Mouse (Mus musculus) thymus, postnatal 14 days (tissue): ENCODE measurements at regions not wholly inside any gene's neighbourhood (a gene's known extent, or its start where the extent isn't known, plus 50 kb on each side); places are given as distances from the start of the nearest gene placed in this dataset.

Experiments
- DNase-seq: peaks from one replicate; pipeline ENCODE4 v3.0.0; 2021

- DNase-seq: no peak
Measured at GRCm38 (mm10) chr16:77444647-77445046, 157.2 kb downstream of the Gm11146 start.

- peak; percentile 7 for DNase-seq
Measured at GRCm38 (mm10) chr16:77444006-77444405, 157.9 kb downstream of the Gm11146 start.

- no peak for DNase-seq
Measured at GRCm38 (mm10) chr16:77443318-77443717, 158.6 kb downstream of the Gm11146 start.

GRCm38 (mm10) chr16:77442866-77443265 is 159.0 kb downstream of the Gm11146 start:
- no peak for DNase-seq

- no peak for DNase-seq
Measured at GRCm38 (mm10) chr16:77431345-77431744, 170.5 kb downstream of the Gm11146 start.

GRCm38 (mm10) chr16:77422385-77423363 is 179.2 kb downstream of the Gm11146 start:
- DNase-seq: no peak

- DNase-seq: no peak
Measured at GRCm38 (mm10) chr16:77421591-77422024, 180.3 kb downstream of the Gm11146 start.

- DNase-seq: no peak
Measured at GRCm38 (mm10) chr16:77421001-77421400, 180.9 kb downstream of the Gm11146 start.

- DNase-seq: no peak
Measured at GRCm38 (mm10) chr16:77420136-77420860, 181.6 kb downstream of the Gm11146 start.

GRCm38 (mm10) chr16:77419116-77419735 is 182.7 kb downstream of the Gm11146 start:
- no peak for DNase-seq

- DNase-seq: no peak
Measured at GRCm38 (mm10) chr16:77418486-77418885, 183.4 kb downstream of the Gm11146 start.

GRCm38 (mm10) chr16:77417791-77418190 is 184.1 kb downstream of the Gm11146 start:
- DNase-seq: no peak

- DNase-seq: no peak
Measured at GRCm38 (mm10) chr16:77414562-77414961, 187.3 kb downstream of the Gm11146 start.

- no peak for DNase-seq
Measured at GRCm38 (mm10) chr16:77409168-77409567, 192.7 kb downstream of the Gm11146 start.

- DNase-seq: no peak
Measured at GRCm38 (mm10) chr16:77406999-77407398, 194.9 kb downstream of the Gm11146 start.

- no peak for DNase-seq
Measured at GRCm38 (mm10) chr16:77405859-77406258, 196.0 kb downstream of the Gm11146 start.

GRCm38 (mm10) chr16:77405181-77405818 is 196.6 kb downstream of the Gm11146 start:
- DNase-seq: no peak

- no peak for DNase-seq
Measured at GRCm38 (mm10) chr16:77402711-77403280, 199.1 kb downstream of the Gm11146 start.

GRCm38 (mm10) chr16:77401185-77401943 is 200.5 kb downstream of the Gm11146 start:
- DNase-seq: no peak

- DNase-seq: no peak
Measured at GRCm38 (mm10) chr16:77400276-77400891, 201.5 kb downstream of the Gm11146 start.

GRCm38 (mm10) chr16:77399846-77400275 is 202.0 kb downstream of the Gm11146 start:
- DNase-seq: no peak
